Mouse (Mus musculus) myocyte (in vitro differentiated cells): ENCODE results near the gene Rnf180.

Experiments
- E2F4 ChIP-seq: IDR thresholded peaks from one replicate; pipeline ENCODE4 v1.6.1; 2011; ENCODE audit warnings: mild to moderate bottlenecking, control low read depth, moderate library complexity; ENCODE audit not compliant: insufficient read depth
- MAX ChIP-seq: IDR thresholded peaks from one replicate; pipeline ENCODE4 v1.6.1; 2011; ENCODE audit warnings: low read depth, mild to moderate bottlenecking, control low read depth
- MYOD1 ChIP-seq, 3 experiments: IDR thresholded peaks; one replicate each; pipeline ENCODE4 v1.6.1; 2011; ENCODE audit warnings: control low read depth in 2 of 3, low read depth in 2 of 3, mild to moderate bottlenecking in 2 of 3, moderate library complexity in 1 of 3; ENCODE audit not compliant: insufficient read length in 2 of 3, control insufficient read depth in 1 of 3
- POLR2A ChIP-seq: IDR thresholded peaks from one replicate; pipeline ENCODE4 v1.6.1; 2011; ENCODE audit warnings: low read depth, mild to moderate bottlenecking, control low read depth, moderate library complexity; ENCODE audit not compliant: insufficient read length
- POLR2AphosphoS2 ChIP-seq: IDR thresholded peaks from one replicate; pipeline ENCODE4 v1.6.1; 2011; ENCODE audit warnings: low read depth, control low read depth; ENCODE audit not compliant: insufficient read length
- TCF12 ChIP-seq: IDR thresholded peaks from one replicate; pipeline ENCODE4 v1.6.1; 2011; ENCODE audit warnings: mild to moderate bottlenecking, control low read depth; ENCODE audit not compliant: poor library complexity, insufficient read depth, severe bottlenecking
- USF1 ChIP-seq: IDR thresholded peaks from one replicate; pipeline ENCODE4 v1.6.1; 2011; ENCODE audit warnings: low read depth, mild to moderate bottlenecking, control low read depth, moderate library complexity

DNA sequence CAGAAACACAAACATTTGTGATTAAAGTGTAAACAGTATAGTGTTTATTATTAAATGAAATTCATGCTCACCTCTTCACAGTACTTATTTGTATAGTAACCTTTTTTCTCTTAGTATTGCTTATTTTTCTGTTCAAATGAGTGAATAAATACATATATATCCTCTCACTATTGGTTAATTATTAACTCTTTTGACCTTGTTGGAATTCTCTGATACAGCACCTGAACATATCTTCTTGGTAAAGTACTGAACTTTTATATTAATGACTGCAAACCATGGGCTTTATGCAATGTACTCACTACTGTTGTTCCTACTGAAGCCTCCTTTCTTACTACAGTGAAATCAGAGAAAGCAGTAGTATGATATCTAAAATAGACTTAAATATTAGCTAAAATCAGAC is 173.0 kb downstream of the Rnf180 start:
- TF ChIP-seq POLR2A (no peak), TCF12 (no peak), USF1 (no peak), MAX (no peak), POLR2AphosphoS2 (no peak), E2F4 (no peak), MYOD1 (IDR thresholded peaks at IDR 0.05; ENCODE audit: control insufficient read depth in 1 of 3, insufficient read length in 2 of 3, low read depth in 2 of 3) (no peak)
